Mouse (Mus musculus) heart, postnatal 25 days (tissue): Measurements from ENCODE around the gene Tmem229b. TPM values are rescaled to one million over a fixed set of nuclear protein-coding genes. Genes with fewer than 3 reads are reported as not detected.

Source experiments
- DNase-seq: peaks from one replicate; pipeline ENCODE4 v3.0.0; 2022; ENCODE audit warnings: low spot score
- intact Hi-C: fragments of 180-260 bp; cut with DNase I; formaldehyde crosslinking; loops from one replicate; pipeline ENCODE4 v1.15.1; 2025
- total RNA-seq, 2 experiments: library from RNA; stranded (reverse); gene quantifications; 2 replicates each; pipeline ENCODE4 v1.2.3; 2021

Tmem229b gene
- total RNA-seq, 2 experiments from 2014 or later: 3.8 to 5.0 TPM

DNA sequence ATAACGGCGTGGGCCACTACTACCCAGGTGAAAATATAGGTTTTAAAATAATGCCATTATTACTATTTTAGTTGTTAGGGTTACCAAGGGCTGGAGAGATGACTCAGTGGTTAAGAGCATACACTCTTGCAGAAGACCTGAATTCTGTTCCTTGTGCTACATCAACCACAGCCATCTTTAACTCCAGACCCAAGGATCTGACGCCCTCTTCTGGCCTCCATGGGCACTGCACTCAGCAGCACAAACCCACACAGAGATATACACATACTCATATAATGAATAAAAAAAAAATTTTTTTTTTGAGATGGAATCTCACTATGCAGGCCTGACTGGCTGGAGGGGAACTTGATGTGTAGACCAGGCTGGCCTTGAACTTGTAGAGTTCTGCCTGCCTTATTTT, 91.1 kb downstream of the Tmem229b start:
- DNase-seq: no peak
- intact Hi-C loops: no loop called here

DNA sequence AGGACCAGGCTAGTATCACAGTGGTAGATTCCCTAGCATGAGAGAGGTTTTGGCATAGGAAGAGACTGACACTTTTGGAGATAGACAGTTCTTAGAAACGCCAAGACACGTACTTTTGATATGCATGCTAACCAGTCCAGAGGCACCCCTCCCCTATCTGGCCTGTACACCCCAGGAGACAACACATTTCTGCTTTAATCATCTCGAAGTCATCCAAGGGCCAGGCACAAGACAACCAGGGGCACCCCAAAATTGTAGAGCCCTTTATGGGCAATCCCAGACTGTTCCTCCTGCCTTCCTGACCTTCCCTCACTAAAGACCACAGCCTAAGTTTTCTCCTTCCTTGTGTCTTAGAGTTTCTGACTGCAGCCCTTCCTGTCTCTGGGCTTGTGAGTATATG, 91.9 kb downstream of the Tmem229b start:
- no peak for DNase-seq
- intact Hi-C loops: no loop called here

DNA sequence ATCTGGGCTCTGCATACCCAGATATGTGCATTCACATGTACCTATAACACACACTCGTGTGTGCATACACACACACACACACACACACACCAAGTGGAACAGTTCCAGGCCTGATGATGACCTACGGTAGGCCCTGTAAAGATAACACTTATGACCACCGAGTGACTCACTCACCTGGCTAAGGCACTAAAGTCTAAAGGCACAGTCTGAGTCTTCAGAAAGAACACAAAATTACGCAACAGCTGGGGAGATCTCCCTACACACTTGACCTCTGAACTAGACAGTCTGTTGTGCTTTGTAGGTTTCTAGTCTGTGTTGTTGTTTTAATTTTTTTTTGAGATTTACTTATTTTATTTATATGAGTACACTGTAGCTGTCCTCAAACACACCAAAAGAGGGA, 93.0 kb downstream of the Tmem229b start:
- intact Hi-C loops: no loop called here
- no peak for DNase-seq

Other genes starting within 250 kb of the Tmem229b start
- 10 to 100 TPM; 81.9 to 83.8 TPM for gene Atp6v1d, start 146.0 kb downstream of the Tmem229b start, total RNA-seq
- 10 to 100 TPM; 52.2 to 56.2 TPM for gene Eif2s1, start 145.8 kb downstream of the Tmem229b start, total RNA-seq
- gene Plek2, start 100.7 kb downstream of the Tmem229b start, total RNA-seq: under 1 TPM; 0.28 to 0.47 TPM
- gene Plekhh1, start 21.5 kb upstream of the Tmem229b start, total RNA-seq: 1 to 10 TPM; 2.6 to 3.6 TPM
- 1 to 10 TPM; 3.8 to 4.0 TPM for gene Pigh, start 82.0 kb upstream of the Tmem229b start, total RNA-seq
- gene Arg2, start 123.2 kb upstream of the Tmem229b start, total RNA-seq: not detected
- 10 to 100 TPM; 73.5 to 80.3 TPM for gene Vti1b, start 165.0 kb upstream of the Tmem229b start, total RNA-seq
- 1 to 10 TPM; 2.3 to 3.1 TPM for gene Rdh11, start 184.7 kb upstream of the Tmem229b start, total RNA-seq
- under 1 TPM in 1 of 2 experiments, not detected in 1; 0.86 TPM for gene Rdh12, start 201.3 kb upstream of the Tmem229b start, total RNA-seq